Mouse (Mus musculus) embryonic fibroblast, embryonic 13.5 days (primary cell): ENCODE results near the gene Dnajb2.

Experiments used
- CTCF ChIP-seq: IDR thresholded peaks from 2 replicates; pipeline ENCODE4 v1.5.1; 2011; ENCODE audit warnings: mild to moderate bottlenecking, control low read depth, low read length, moderate library complexity, borderline replicate concordance; ENCODE audit not compliant: insufficient read depth
- POLR2A ChIP-seq: IDR thresholded peaks from 2 replicates; pipeline ENCODE4 v1.6.1; 2011; ENCODE audit warnings: low read depth, mild to moderate bottlenecking, control low read depth, low read length, moderate library complexity

GRCm38 (mm10) chr1:75255516-75256046 lies 19.4 kb downstream of the Dnajb2 start:
- TF ChIP-seq CTCF (no peak), POLR2A (no peak)
